ENCODE assay signal across 10 mouse cellular contexts in the genomic region with DNA sequence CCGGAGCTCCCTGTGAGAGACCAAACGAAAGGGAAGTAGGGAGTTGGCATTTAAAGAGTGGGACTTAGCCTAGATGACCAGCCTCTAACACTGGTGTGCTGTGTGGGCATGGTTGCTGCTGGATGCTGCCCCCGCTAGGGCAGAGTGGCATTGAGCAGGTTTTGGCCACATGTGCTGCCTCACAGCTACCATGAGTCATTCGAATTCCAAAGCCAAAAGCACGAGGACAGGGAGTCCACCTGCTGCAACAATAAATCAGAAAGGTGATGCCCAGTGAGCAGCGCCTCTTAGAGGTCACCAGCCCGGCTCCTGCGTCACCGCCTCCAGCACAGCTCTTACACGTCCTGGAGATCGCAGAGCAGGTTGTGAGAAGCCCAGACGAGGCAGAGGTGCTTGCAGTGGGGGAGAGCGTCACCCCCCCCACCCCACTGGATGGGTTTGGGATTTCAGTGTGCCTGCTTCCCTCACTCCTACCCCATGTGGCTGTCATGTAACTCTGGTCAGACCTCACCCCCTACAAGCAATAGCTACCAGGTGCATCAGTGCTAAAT. TPM values are rescaled to one million over a fixed set of nuclear protein-coding genes. Genes with fewer than 3 reads are reported as not detected.
DNase-seq lines count a peak whose midpoint lies in the region; ATAC-seq and TF ChIP-seq lines count a peak whose summit lies in the region.
"Had no signal": no experiment of that assay in that cellular context is flagged by ENCODE, and none has a peak within 500 bp of the region (broad histone marks: within the 10 kb centered on the region; RNA-seq: fewer than 3 reads in every experiment).

No protein-coding gene starts in this region.

- H3K36me3 ChIP-seq in kidney, postnatal 0 days (ENCODE audit: insufficient read depth, low read length) = 0 out of 2 replicates have a peak, but pooled peaks cover 7% of the 10 kb centered on the region
- H3K36me3 ChIP-seq in kidney, adult 2 months (ENCODE audit: control insufficient read depth, insufficient read depth, low read length) = no peaks in the 10 kb centered on the region
- H3K36me3 ChIP-seq in embryonic facial prominence, embryonic 12.5 days = peaks cover 27% of the 10 kb centered on the region
- no peaks in the 10 kb centered on the region for H3K36me3 ChIP-seq in myocyte (ENCODE audit: control insufficient read depth, insufficient read depth)

- TF ChIP-seq POLR2A in kidney, adult 2 months (IDR thresholded peaks at IDR 0.05; ENCODE audit: low read depth, low read length) = no peak
- no peak for TF ChIP-seq POLR2A in myocyte (IDR thresholded peaks at IDR 0.05; ENCODE audit: insufficient read length, low read depth)

- H3K9me3 ChIP-seq in kidney, postnatal 0 days (replicated peaks; ENCODE audit: low read length) = no peaks in the 10 kb centered on the region
- no peaks in the 10 kb centered on the region for H3K9me3 ChIP-seq in embryonic facial prominence, embryonic 12.5 days
- H3K9me3 ChIP-seq: heart, embryonic 12.5 days had no signal

- no peak overlapping the region for H3ac ChIP-seq in myocyte (ENCODE audit: control insufficient read depth, insufficient read length)

- H3K27ac ChIP-seq in kidney, postnatal 0 days = peak overlapping the region; percentile 94
- no peak overlapping the region for H3K27ac ChIP-seq in kidney, adult 2 months (ENCODE audit: insufficient read depth, low read depth, low read length)
- H3K27ac ChIP-seq in embryonic facial prominence, embryonic 12.5 days = peak overlapping the region; percentile 97
- H3K27ac ChIP-seq: macrophage had no signal

- no peak overlapping the region for H3K4me2 ChIP-seq in kidney, postnatal 0 days (ENCODE audit: low read length)
- no peak overlapping the region for H3K4me2 ChIP-seq in embryonic facial prominence, embryonic 12.5 days (replicated peaks)
- no peak overlapping the region for H3K4me2 ChIP-seq in myocyte (ENCODE audit: low read depth)
- H3K4me2 ChIP-seq: heart, embryonic 12.5 days had no signal

- TF ChIP-seq CTCF in kidney, postnatal 0 days (IDR thresholded peaks at IDR 0.05; ENCODE audit: low read depth) = peak; percentile 24; the same call in 1 of the 2 replicates
- no peak for TF ChIP-seq CTCF in kidney, adult 2 months (conservative IDR thresholded peaks at IDR 0.05; ENCODE audit: insufficient read depth, insufficient read length, low read depth, low read length)

- ATAC-seq in kidney, postnatal 0 days (replicated peaks; ENCODE audit: low FRiP score, low read depth) = no peak
- ATAC-seq in embryonic facial prominence, embryonic 12.5 days (ENCODE audit: insufficient number of reproducible peaks, insufficient read depth, low FRiP score, low TSS enrichment) = no peak

- intact Hi-C loops in gastrocnemius, postnatal 14 days (cut with DNase I; ENCODE audit: low total_unique reads) = no loop called here

- no peaks in the 10 kb centered on the region for H3K79me2 ChIP-seq in myocyte (ENCODE audit: control insufficient read depth, insufficient read depth)

- H3K4me3 ChIP-seq in kidney, postnatal 0 days (replicated peaks; ENCODE audit: low read depth, low read length) = no peak overlapping the region
- H3K4me3 ChIP-seq in kidney, adult 2 months (ENCODE audit: insufficient read depth, low read depth, low read length) = no peak overlapping the region
- H3K4me3 ChIP-seq in embryonic facial prominence, embryonic 12.5 days = no peak overlapping the region
- no peak overlapping the region for H3K4me3 ChIP-seq in myocyte
- H3K4me3 ChIP-seq: heart, embryonic 12.5 days had no signal

- no peak overlapping the region for H3K9ac ChIP-seq in kidney, postnatal 0 days (ENCODE audit: low read depth, low read length)
- H3K9ac ChIP-seq in embryonic facial prominence, embryonic 12.5 days = no peak overlapping the region

- peaks cover 10% of the 10 kb centered on the region; the same call in 1 of the 2 replicates for H3K4me1 ChIP-seq in kidney, postnatal 0 days (replicated peaks; ENCODE audit: insufficient read depth, low read length)
- 0 out of 2 replicates have a peak, but pooled peaks cover 3% of the 10 kb centered on the region for H3K4me1 ChIP-seq in kidney, adult 2 months (ENCODE audit: control insufficient read depth, insufficient read depth, low read length)
- peaks cover 48% of the 10 kb centered on the region for H3K4me1 ChIP-seq in embryonic facial prominence, embryonic 12.5 days

- no peak for DNase-seq in kidney, postnatal 0 days (ENCODE audit: low spot score)
- DNase-seq in kidney, adult 2 months = no peak
- peak; percentile 50 for DNase-seq in gastrocnemius, postnatal 14 days
- DNase-seq in cerebellum, adult 9-10 months = no peak
- DNase-seq in left cerebral cortex, adult 8-10 months (ENCODE audit: low spot score in 2 of 2) = no peak

- WGBS in kidney, postnatal 0 days = 52% methylated on average over 13 of the region's 13 CpGs
- WGBS in kidney, adult 2 months = 68% methylated on average over 13 of the region's 13 CpGs
- 71% methylated on average over 13 of the region's 13 CpGs for WGBS in embryonic facial prominence, embryonic 12.5 days

- no peaks in the 10 kb centered on the region for H3K27me3 ChIP-seq in kidney, postnatal 0 days (ENCODE audit: insufficient read depth, low read length)
- no peaks in the 10 kb centered on the region for H3K27me3 ChIP-seq in kidney, adult 2 months (replicated peaks; ENCODE audit: control insufficient read depth, insufficient read depth, low read length)
- no peaks in the 10 kb centered on the region for H3K27me3 ChIP-seq in embryonic facial prominence, embryonic 12.5 days
- H3K27me3 ChIP-seq in myocyte (ENCODE audit: control insufficient read depth, insufficient read depth, insufficient read length) = no peaks in the 10 kb centered on the region
- H3K27me3 ChIP-seq: heart, embryonic 12.5 days had no signal

TF ChIP-seq in myocyte, 11 proteins besides CTCF, POLR2A, EP300 and RAD21:
- no peak for TF ChIP-seq USF1 (IDR thresholded peaks at IDR 0.05; ENCODE audit: low read depth)
- TF ChIP-seq TCF12 (IDR thresholded peaks at IDR 0.05; ENCODE audit: insufficient read depth, poor library complexity, severe bottlenecking) = peak; percentile 50
- peak; percentile 83 to 91 (median 88) for TF ChIP-seq MYOD1 (IDR thresholded peaks at IDR 0.05; ENCODE audit: control insufficient read depth in 1 of 3, insufficient read length in 2 of 3, low read depth in 2 of 3)
- peak in 1 of 3 experiments; percentile 40 for TF ChIP-seq MYOG (IDR thresholded peaks at IDR 0.05; ENCODE audit: control insufficient read depth in 1 of 3, insufficient read depth in 1 of 3, insufficient read length in 2 of 3, low read depth in 2 of 3)

RNA-seq across cellular contexts. Expression of gene Tmem204, which starts 1.5 kb away (rescaled TPM):
- polyA plus RNA-seq in kidney, postnatal 0 days (2015; fragmentation: Nextera tagmentation; extraction: Ambion mirVana) = 54.5 and 59.9 TPM in 2 replicates
- 93.4 and 100 TPM in 2 replicates for polyA plus RNA-seq in kidney, adult 2 months (2012; rRNA removed)
- polyA plus RNA-seq in embryonic facial prominence, embryonic 12.5 days (2016; fragmentation: Nextera tagmentation; extraction: Ambion mirVana) = 13.2 and 15.5 TPM in 2 replicates
- total RNA-seq in gastrocnemius, postnatal 14 days (2021) = 10 to 100 TPM; 13.9 to 16.3 TPM
- 0.43 TPM for polyA plus RNA-seq in myocyte (2012; fragmentation: generic; extraction: Trizol)
- 10 to 100 TPM in 3 of 4 experiments, 1 to 10 TPM in 1; 7.5 to 11.2 (median 10.6) TPM for total RNA-seq in left cerebral cortex, adult 8-10 months (2022)
- total RNA-seq: neutrophil, adult 5-6 weeks had no signal
- polyA plus RNA-seq: macrophage had no signal

RNA-seq across cellular contexts. Expression of gene Telo2, which starts 30.9 kb away (rescaled TPM):
- polyA plus RNA-seq in kidney, postnatal 0 days (2015; fragmentation: Nextera tagmentation; extraction: Ambion mirVana) = 24.2 and 24.7 TPM in 2 replicates
- polyA plus RNA-seq in kidney, adult 2 months (2012; rRNA removed) = 11.6 and 13.3 TPM in 2 replicates
- 49.1 and 51.0 TPM in 2 replicates for polyA plus RNA-seq in embryonic facial prominence, embryonic 12.5 days (2016; fragmentation: Nextera tagmentation; extraction: Ambion mirVana)
- total RNA-seq in gastrocnemius, postnatal 14 days (2021) = 1 to 10 TPM; 9.2 to 9.3 TPM
- polyA plus RNA-seq in myocyte (2012; fragmentation: generic; extraction: Trizol) = 14.4 TPM
- total RNA-seq in left cerebral cortex, adult 8-10 months (2022) = 10 to 100 TPM; 22.6 to 34.6 (median 28.6) TPM

RNA-seq across cellular contexts. Expression of gene Ptx4, which starts 35.6 kb away (rescaled TPM):
- not detected in 2 replicates for polyA plus RNA-seq in kidney, postnatal 0 days (2015; fragmentation: Nextera tagmentation; extraction: Ambion mirVana)
- not detected in 2 replicates for polyA plus RNA-seq in kidney, adult 2 months (2012; rRNA removed)
- 0.48 and 0.88 TPM in 2 replicates for polyA plus RNA-seq in embryonic facial prominence, embryonic 12.5 days (2016; fragmentation: Nextera tagmentation; extraction: Ambion mirVana)
- total RNA-seq in gastrocnemius, postnatal 14 days (2021) = 1 to 10 TPM; 8.4 to 9.6 TPM
- polyA plus RNA-seq in myocyte (2012; fragmentation: generic; extraction: Trizol) = not detected
- under 1 TPM; 0.65 to 0.96 (median 0.75) TPM for total RNA-seq in left cerebral cortex, adult 8-10 months (2022)
- total RNA-seq: neutrophil, adult 5-6 weeks had no signal
- polyA plus RNA-seq: macrophage had no signal

RNA-seq across cellular contexts. Expression of gene Clcn7, which starts 48.3 kb away (rescaled TPM):
- 14.7 and 17.2 TPM in 2 replicates for polyA plus RNA-seq in kidney, postnatal 0 days (2015; fragmentation: Nextera tagmentation; extraction: Ambion mirVana)
- polyA plus RNA-seq in kidney, adult 2 months (2012; rRNA removed) = 42.6 and 51.3 TPM in 2 replicates
- polyA plus RNA-seq in embryonic facial prominence, embryonic 12.5 days (2016; fragmentation: Nextera tagmentation; extraction: Ambion mirVana) = 27.1 and 27.4 TPM in 2 replicates
- total RNA-seq in gastrocnemius, postnatal 14 days (2021) = 10 to 100 TPM; 14.3 to 15.5 TPM
- 22.9 TPM for polyA plus RNA-seq in myocyte (2012; fragmentation: generic; extraction: Trizol)
- total RNA-seq in left cerebral cortex, adult 8-10 months (2022) = 10 to 100 TPM; 50.0 to 54.5 (median 51.1) TPM
